Mouse (Mus musculus) cerebellum, adult 8-10 months (tissue): ENCODE results near the gene Slc12a8.

Source experiments
- DNase-seq: peaks from one replicate; pipeline ENCODE4 v3.0.0; 2022

Gene Slc12a8

GRCm38 (mm10) chr16:33584455-33585082, 67.4 kb downstream of the Slc12a8 start:
- DNase-seq, result no peak

- no peak for DNase-seq
Observed at GRCm38 (mm10) chr16:33585083-33585460, 67.9 kb downstream of the Slc12a8 start.

- no peak for DNase-seq
Observed at GRCm38 (mm10) chr16:33587283-33588127, 70.4 kb downstream of the Slc12a8 start.

GRCm38 (mm10) chr16:33588845-33589244, 71.7 kb downstream of the Slc12a8 start:
- DNase-seq, result no peak

GRCm38 (mm10) chr16:33590438-33590837, 73.3 kb downstream of the Slc12a8 start:
- DNase-seq, result no peak

GRCm38 (mm10) chr16:33591390-33592067, 74.4 kb downstream of the Slc12a8 start:
- DNase-seq, result no peak

GRCm38 (mm10) chr16:33592286-33592685, 75.2 kb downstream of the Slc12a8 start:
- DNase-seq, result no peak

GRCm38 (mm10) chr16:33593467-33593866, 76.3 kb downstream of the Slc12a8 start:
- DNase-seq, result no peak

- no peak for DNase-seq
Observed at GRCm38 (mm10) chr16:33594037-33594771, 77.1 kb downstream of the Slc12a8 start.

GRCm38 (mm10) chr16:33595235-33595769, 78.2 kb downstream of the Slc12a8 start:
- no peak for DNase-seq

GRCm38 (mm10) chr16:33596213-33596612, 79.1 kb downstream of the Slc12a8 start:
- DNase-seq, result no peak

GRCm38 (mm10) chr16:33600216-33600615, 83.1 kb downstream of the Slc12a8 start:
- no peak for DNase-seq

- DNase-seq, result no peak
Observed at GRCm38 (mm10) chr16:33601299-33601698, 84.2 kb downstream of the Slc12a8 start.

- DNase-seq, result peak; percentile 11
Observed at GRCm38 (mm10) chr16:33605647-33606596, 88.8 kb downstream of the Slc12a8 start.

GRCm38 (mm10) chr16:33606691-33607532, 89.8 kb downstream of the Slc12a8 start:
- peak; percentile 10 for DNase-seq

- DNase-seq, result no peak
Observed at GRCm38 (mm10) chr16:33609554-33609953, 92.4 kb downstream of the Slc12a8 start.

GRCm38 (mm10) chr16:33610466-33610865, 93.3 kb downstream of the Slc12a8 start:
- DNase-seq, result no peak

GRCm38 (mm10) chr16:33611291-33611690, 94.2 kb downstream of the Slc12a8 start:
- no peak for DNase-seq

- peak; percentile 43 for DNase-seq
Observed at GRCm38 (mm10) chr16:33612056-33612770, 95.1 kb downstream of the Slc12a8 start.

- DNase-seq, result no peak
Observed at GRCm38 (mm10) chr16:33615986-33616385, 98.9 kb downstream of the Slc12a8 start.
